Mouse (Mus musculus) heart, embryonic 13.5 days (tissue): Measurements from ENCODE around the gene Ccdc167. TPM values are rescaled to one million over a fixed set of nuclear protein-coding genes. Genes with fewer than 3 reads are reported as not detected.
"Not testable (repeated sequence)": the region's sequence is repeated elsewhere in the genome, so short reads cannot be mapped to it uniquely, and the experiment has no call there.

ENCODE experiments used
- ATAC-seq: fragments of 200-750 bp; cut with Nextera tagmentation; 2 replicates; pipeline ENCODE4 v1.8.0; 2017; ENCODE audit warnings: moderate TSS enrichment; ENCODE audit not compliant: insufficient number of reproducible peaks, low FRiP score, low TSS enrichment; ENCODE audit errors: extremely low read depth
- H3K27ac ChIP-seq: fragments of 300-500 bp; sonication (generic); replicated peaks from 2 replicates; pipeline ENCODE4 v1.5.1; 2015; ENCODE audit warnings: moderate library complexity, mild to moderate bottlenecking, inconsistent platforms
- H3K27me3 ChIP-seq: fragments of 300-500 bp; sonication (generic); replicated peaks from 2 replicates; pipeline ENCODE4 v1.6.1; 2015; ENCODE audit warnings: mild to moderate bottlenecking, inconsistent platforms
- H3K36me3 ChIP-seq: fragments of 300-500 bp; sonication (generic); 2 replicates; pipeline ENCODE4 v1.6.1; 2015; ENCODE audit warnings: mild to moderate bottlenecking, inconsistent platforms
- H3K4me1 ChIP-seq: fragments of 300-500 bp; sonication (generic); 2 replicates; pipeline ENCODE4 v1.6.1; 2015; ENCODE audit warnings: inconsistent platforms
- H3K4me2 ChIP-seq: fragments of 300-500 bp; sonication (generic); 2 replicates; pipeline ENCODE4 v1.6.1; 2015; ENCODE audit warnings: inconsistent platforms, mild to moderate bottlenecking, moderate library complexity
- H3K4me3 ChIP-seq: fragments of 300-500 bp; sonication (generic); 2 replicates; pipeline ENCODE4 v1.5.1; 2015; ENCODE audit warnings: moderate library complexity, mild to moderate bottlenecking, inconsistent platforms
- H3K9ac ChIP-seq: fragments of 300-500 bp; sonication (generic); 2 replicates; pipeline ENCODE4 v1.6.1; 2015; ENCODE audit warnings: inconsistent platforms, mild to moderate bottlenecking, moderate library complexity
- H3K9me3 ChIP-seq: fragments of 300-500 bp; sonication (generic); 2 replicates; pipeline ENCODE4 v1.6.1; 2016; ENCODE audit warnings: inconsistent platforms
- WGBS: fragments of 180-500 bp; shearing (Covaris S2); methylation state at CpG from one replicate; pipeline ENCODE4 v1.1.7; 2015; ENCODE audit warnings: mixed read lengths; 5-methylcytosine and 5-hydroxymethylcytosine counted together
- polyA plus RNA-seq: library from polyadenylated mRNA; unstranded; fragments of >200 nt; fragmentation: Nextera tagmentation; extraction: Ambion mirVana; gene quantifications from 2 replicates; pipeline ENCODE4 v1.2.1, GENCODE M21; 2015

Ccdc167 gene
- polyA plus RNA-seq, 1 experiment from 2014 or later = 14.4 TPM

DNA sequence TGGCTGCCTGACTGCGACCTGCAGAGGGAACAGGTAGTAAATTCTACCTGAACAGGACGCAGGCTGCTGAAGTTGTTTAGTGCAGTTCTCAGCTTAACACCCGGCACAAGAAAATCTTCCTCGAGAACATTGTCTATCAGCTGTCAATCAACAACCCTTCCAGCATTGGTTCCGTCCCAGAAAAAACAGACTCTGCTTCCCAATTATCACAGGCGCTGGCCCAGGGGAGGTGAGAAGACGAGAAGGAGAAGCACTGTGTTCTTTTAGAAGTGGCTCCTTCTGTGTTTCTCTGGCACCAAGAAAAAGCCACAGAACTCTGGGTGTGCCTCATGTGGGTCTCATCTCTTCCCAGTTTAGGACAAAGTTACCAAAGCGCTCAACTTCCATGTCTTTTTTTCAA is 1.8 kb upstream of the Ccdc167 start:
- Histone ChIP-seq H3K4me1 (peaks cover 13% of the 10 kb centered on the region), H3K4me3 (no peak overlapping the region), H3K9me3 (no peaks in the 10 kb centered on the region), H3K36me3 (no peaks in the 10 kb centered on the region), H3K4me2 (no peak overlapping the region), H3K9ac (no peak overlapping the region), H3K27me3 (peaks cover 10% of the 10 kb centered on the region; the same call in 1 of the 2 replicates), H3K27ac (no peak overlapping the region)
- WGBS = 67% methylated on average over 8 of the region's 8 CpGs
- no peak for ATAC-seq

DNA sequence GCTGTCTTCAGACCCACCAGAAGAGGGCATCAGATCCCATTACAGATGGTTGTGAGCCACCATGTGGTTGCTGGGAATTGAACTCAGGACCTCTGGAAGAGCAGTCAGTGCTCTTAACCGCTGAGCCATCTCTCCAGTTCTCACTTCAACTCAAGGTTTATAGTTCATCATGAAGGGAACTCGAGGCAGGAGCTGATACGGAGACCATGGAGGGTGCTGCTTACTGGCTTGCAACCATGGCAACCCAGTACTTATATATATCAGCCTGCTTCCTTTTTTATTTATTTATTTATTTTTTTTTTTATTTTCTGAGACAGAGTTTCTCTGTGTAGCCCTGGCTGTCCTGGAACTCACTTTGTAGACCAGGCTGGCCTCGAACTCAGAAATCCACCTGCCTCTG is 3.1 kb downstream of the Ccdc167 start:
- H3K4me3 ChIP-seq, H3K4me2 ChIP-seq, H3K9me3 ChIP-seq, H3K9ac ChIP-seq, H3K27ac ChIP-seq, H3K36me3 ChIP-seq, ATAC-seq, H3K27me3 ChIP-seq: not testable (repeated sequence)
- peaks cover 57% of the 10 kb centered on the region for H3K4me1 ChIP-seq
- 94% methylated on average over 4 of the region's 4 CpGs for WGBS

DNA sequence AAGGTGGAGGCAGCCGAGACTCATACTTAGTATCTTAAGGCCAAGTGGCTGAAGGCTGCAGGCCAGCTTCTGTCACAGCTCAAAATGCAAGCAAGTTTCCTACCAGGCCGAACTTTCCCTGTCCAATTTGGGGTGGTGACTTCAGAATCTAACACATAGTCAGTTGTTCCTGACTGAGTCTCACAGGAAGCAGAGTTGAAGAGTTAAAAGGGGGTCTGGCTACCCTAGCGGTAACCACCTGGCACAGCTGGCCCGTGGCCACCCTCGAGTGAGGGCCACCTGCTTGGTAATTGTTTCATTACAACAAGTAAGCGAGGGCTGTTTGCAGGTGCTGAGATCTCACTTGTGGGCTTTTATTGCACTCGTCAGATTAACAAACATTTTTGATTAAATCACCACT is 4.3 kb downstream of the Ccdc167 start:
- Histone ChIP-seq H3K9ac (0 out of 2 replicates have a peak overlapping the region, but pooled peaks have one; percentile 12), H3K4me1 (peaks cover 69% of the 10 kb centered on the region), H3K36me3 (no peaks in the 10 kb centered on the region), H3K9me3 (no peaks in the 10 kb centered on the region), H3K27ac (no peak overlapping the region), H3K4me3 (no peak overlapping the region), H3K27me3 (no peaks in the 10 kb centered on the region), H3K4me2 (no peak overlapping the region)
- 75% methylated on average over 7 of the region's 7 CpGs for WGBS
- no peak for ATAC-seq

DNA sequence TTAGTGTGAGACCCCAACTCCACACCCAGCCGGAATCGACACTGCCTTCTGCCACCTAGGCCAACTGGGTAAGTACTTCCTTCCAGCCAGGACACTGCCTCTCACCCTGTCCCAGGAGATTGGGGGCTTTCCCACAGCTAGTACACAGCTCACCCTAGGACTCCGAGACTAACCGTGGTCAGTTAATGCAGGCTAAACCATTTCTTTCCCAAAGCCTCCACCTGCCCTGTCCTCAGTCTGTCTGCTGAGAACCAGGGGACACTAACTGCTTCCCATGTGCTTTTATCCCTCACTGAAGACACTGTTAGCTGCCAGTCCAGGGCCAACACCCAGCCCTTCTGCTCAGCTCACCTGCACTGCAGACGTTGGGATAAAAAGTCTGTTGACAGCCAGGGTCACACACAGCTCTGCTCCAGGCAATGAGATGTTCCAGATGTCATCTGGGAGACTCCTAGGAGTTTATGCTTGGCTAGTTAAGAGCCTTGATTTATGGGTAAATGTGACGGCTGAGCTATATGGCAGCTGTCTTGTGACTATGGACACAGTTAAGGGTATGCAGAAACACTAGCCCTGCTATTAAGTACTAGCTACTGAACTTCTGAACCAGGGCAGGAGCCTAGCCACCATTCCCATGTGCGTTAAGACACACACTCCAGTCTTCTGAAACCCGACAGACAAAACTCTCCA is 5.0 kb downstream of the Ccdc167 start:
- Histone ChIP-seq H3K27ac (no peak overlapping the region), H3K9ac (peak overlapping the region; percentile 12; the same call in 1 of the 2 replicates), H3K4me3 (no peak overlapping the region), H3K36me3 (no peaks in the 10 kb centered on the region), H3K27me3 (no peaks in the 10 kb centered on the region), H3K9me3 (no peaks in the 10 kb centered on the region), H3K4me1 (peaks cover 66% of the 10 kb centered on the region), H3K4me2 (no peak overlapping the region)
- no peak for ATAC-seq
- WGBS = 62% methylated on average over 8 of the region's 8 CpGs

DNA sequence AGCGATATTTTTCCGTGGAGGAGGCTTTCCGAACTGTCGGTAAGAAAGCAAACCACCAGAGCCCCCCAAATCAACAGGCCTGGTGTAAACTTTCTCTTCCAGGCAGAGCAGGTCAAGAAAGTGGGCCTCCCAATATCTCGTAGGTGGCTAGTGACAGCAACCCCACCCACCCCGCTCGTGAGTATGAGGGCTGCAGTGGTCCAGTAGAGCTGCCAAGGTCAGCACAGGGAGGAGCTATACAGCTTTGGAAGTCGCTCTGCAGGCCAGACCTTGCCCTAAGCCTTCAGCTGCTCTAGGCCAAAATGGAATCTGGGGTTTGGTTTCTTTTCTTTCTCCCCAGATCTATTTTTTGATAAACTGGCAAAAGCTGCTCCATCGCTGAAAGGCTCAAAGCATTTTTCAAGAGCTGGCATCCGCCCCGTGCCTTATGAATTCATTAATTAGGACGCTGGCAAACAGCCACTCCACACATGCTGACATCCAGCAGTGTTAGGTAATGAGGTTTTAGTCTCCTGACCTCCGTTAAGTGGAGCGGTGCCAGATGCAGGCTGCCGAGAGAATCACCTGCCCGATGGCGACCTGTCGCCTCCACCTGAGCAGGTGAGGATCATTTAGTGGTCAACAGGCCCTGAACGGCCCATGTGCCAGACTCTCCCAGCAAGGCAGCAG is 5.6 kb downstream of the Ccdc167 start:
- Histone ChIP-seq H3K4me2 (no peak overlapping the region), H3K27ac (peak overlapping the region; percentile 25; the same call in 1 of the 2 replicates), H3K9me3 (no peaks in the 10 kb centered on the region), H3K4me3 (no peak overlapping the region), H3K9ac (peak overlapping the region; percentile 12; the same call in 1 of the 2 replicates), H3K36me3 (no peaks in the 10 kb centered on the region), H3K27me3 (no peaks in the 10 kb centered on the region), H3K4me1 (peaks cover 67% of the 10 kb centered on the region)
- WGBS = 56% methylated on average over 19 of the region's 19 CpGs
- no peak for ATAC-seq

DNA sequence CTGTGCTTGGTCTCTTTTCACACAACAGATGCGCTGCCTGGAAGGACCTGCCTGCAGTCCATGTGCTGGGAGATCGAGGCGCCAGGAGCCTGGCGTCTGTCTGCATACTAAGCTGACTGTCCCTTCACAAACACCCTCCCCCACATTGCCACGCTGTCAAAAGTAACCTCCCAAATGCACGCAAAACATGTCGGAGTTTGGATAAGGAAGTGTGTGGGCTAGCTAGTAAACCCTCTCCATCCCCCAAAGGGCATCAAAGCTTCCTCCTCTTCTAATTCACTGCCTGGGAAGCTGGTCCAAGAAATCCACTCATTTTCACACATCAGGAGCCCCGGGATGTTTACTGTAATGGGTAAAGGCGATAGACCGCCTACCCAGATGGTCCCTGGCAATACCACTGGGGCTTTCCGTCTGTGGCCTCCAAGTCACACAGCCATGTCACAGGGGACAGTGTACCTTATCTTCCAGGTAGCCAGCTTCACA is 6.2 kb downstream of the Ccdc167 start:
- no peak overlapping the region for H3K4me2 ChIP-seq
- 0 out of 2 replicates have a peak overlapping the region, but pooled peaks have one; percentile 12 for H3K9ac ChIP-seq
- peaks cover 67% of the 10 kb centered on the region for H3K4me1 ChIP-seq
- ATAC-seq = no peak
- 0 out of 2 replicates have a peak overlapping the region, but pooled peaks have one; percentile 25 for H3K27ac ChIP-seq
- no peak overlapping the region for H3K4me3 ChIP-seq
- 0 out of 2 replicates have a peak, but pooled peaks cover 4% of the 10 kb centered on the region for H3K36me3 ChIP-seq
- no peaks in the 10 kb centered on the region for H3K27me3 ChIP-seq
- 35% methylated on average over 11 of the region's 11 CpGs for WGBS
- no peaks in the 10 kb centered on the region for H3K9me3 ChIP-seq

DNA sequence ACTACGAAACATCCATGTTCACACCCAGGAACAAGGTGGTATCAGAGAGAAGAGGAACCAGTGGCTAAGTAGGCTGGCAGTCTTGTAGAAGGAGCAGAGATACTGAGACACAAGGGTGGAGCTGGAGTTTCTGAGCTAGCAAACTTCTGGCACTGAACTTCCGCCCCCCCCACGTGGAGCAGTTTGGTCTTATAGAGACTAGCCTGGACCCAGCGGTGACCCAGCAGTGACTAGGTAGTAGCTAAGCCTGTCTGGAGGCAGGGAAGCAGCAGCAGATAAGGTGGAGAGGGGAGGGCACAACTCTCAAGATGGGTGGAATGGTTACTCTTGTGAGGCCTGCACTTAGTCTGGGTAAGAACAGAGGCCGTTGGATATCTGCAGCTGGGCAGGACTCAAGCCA is 8.1 kb downstream of the Ccdc167 start:
- Histone ChIP-seq H3K36me3 (peaks cover 20% of the 10 kb centered on the region), H3K9ac (peak overlapping the region; percentile 41), H3K4me3 (no peak overlapping the region), H3K4me2 (no peak overlapping the region), H3K27me3 (no peaks in the 10 kb centered on the region), H3K4me1 (peaks cover 70% of the 10 kb centered on the region), H3K27ac (no peak overlapping the region), H3K9me3 (no peaks in the 10 kb centered on the region)
- WGBS = 57% methylated on average over 5 of the region's 5 CpGs
- 0 out of 2 replicates have a peak, but pooled peaks have one; percentile 1 for ATAC-seq

DNA sequence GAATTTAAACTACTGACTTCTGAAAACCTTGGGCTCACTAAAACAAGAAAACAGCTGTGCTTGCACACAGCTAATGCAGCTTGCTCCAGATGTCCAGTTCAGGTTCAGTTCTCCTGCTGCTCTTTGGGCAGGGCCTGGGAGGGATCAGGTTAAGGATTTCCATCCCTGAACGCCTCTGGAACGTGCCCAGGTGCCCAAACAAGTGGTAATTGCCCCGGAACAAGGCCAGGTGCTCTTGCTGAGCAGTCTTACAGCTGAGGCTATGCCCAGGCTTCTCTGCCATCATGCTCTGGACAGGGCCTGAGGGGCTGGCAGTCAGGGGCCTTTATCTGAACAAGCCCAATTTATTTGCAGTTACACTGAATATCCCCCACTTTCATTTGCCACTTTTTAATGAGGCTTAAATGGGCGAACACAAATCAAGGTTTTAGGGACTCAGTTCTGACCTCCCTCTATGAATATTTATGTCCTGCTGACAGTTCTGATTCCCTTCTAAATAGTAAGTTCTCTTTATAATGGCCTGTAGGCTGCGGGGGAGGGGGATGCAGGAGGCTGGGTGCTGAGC is 9.8 kb downstream of the Ccdc167 start:
- Histone ChIP-seq H3K9me3 (no peaks in the 10 kb centered on the region), H3K4me3 (no peak overlapping the region), H3K36me3 (peaks cover 37% of the 10 kb centered on the region), H3K4me2 (no peak overlapping the region), H3K9ac (0 out of 2 replicates have a peak overlapping the region, but pooled peaks have one; percentile 44), H3K27me3 (no peaks in the 10 kb centered on the region), H3K4me1 (peaks cover 63% of the 10 kb centered on the region), H3K27ac (no peak overlapping the region)
- WGBS = 74% methylated on average over 5 of the region's 5 CpGs
- no peak for ATAC-seq

DNA sequence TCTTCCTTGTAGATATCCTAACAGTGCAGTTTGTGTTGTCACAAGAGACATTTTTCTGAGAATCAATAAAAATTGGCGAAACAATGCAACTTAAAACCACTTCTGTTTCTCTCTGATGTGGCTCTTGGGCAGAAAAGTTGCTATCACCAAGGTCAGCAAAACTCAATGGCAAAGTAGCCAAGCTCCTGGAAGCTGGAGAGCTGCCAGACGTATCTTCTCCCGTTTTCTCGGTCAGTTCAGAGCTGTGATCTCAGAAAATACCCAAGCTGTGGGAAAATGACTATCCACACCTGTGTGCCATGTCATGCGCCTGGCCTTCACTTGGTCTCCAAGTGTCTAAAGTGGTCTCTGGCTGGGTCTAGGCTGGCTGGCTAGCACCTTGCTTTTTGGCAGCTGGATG is 11.0 kb downstream of the Ccdc167 start:
- 59% methylated on average over 5 of the region's 5 CpGs for WGBS
- Histone ChIP-seq H3K4me1 (peaks cover 51% of the 10 kb centered on the region), H3K4me3 (no peak overlapping the region), H3K27me3 (no peaks in the 10 kb centered on the region), H3K4me2 (no peak overlapping the region), H3K27ac (no peak overlapping the region), H3K9me3 (no peaks in the 10 kb centered on the region), H3K9ac (no peak overlapping the region), H3K36me3 (peaks cover 49% of the 10 kb centered on the region)
- ATAC-seq = no peak

DNA sequence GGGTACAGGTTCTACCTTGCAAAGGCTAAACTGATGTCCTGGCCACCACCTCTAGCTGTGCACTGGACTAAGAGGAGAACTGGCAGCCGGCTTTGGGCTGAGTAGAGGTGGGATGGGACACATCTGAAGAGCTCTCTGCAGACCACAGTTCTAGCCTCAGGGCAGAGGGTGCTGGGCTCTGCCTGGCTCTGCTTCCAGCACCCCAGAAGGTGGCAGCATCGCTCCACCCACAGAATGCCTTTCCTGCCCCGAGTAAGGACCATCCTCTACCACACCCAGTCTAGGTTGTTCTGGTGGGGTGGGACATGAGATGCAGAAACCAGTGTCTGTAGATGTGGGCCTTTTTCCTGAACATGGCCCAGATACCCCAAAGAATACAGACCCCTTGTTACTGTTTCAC is 12.1 kb downstream of the Ccdc167 start:
- WGBS = 29% methylated on average over 3 of the region's 3 CpGs
- Histone ChIP-seq H3K4me3 (no peak overlapping the region), H3K4me2 (no peak overlapping the region), H3K9me3 (no peaks in the 10 kb centered on the region), H3K27me3 (no peaks in the 10 kb centered on the region), H3K9ac (no peak overlapping the region), H3K4me1 (peaks cover 40% of the 10 kb centered on the region), H3K27ac (no peak overlapping the region), H3K36me3 (peaks cover 60% of the 10 kb centered on the region)
- no peak for ATAC-seq

DNA sequence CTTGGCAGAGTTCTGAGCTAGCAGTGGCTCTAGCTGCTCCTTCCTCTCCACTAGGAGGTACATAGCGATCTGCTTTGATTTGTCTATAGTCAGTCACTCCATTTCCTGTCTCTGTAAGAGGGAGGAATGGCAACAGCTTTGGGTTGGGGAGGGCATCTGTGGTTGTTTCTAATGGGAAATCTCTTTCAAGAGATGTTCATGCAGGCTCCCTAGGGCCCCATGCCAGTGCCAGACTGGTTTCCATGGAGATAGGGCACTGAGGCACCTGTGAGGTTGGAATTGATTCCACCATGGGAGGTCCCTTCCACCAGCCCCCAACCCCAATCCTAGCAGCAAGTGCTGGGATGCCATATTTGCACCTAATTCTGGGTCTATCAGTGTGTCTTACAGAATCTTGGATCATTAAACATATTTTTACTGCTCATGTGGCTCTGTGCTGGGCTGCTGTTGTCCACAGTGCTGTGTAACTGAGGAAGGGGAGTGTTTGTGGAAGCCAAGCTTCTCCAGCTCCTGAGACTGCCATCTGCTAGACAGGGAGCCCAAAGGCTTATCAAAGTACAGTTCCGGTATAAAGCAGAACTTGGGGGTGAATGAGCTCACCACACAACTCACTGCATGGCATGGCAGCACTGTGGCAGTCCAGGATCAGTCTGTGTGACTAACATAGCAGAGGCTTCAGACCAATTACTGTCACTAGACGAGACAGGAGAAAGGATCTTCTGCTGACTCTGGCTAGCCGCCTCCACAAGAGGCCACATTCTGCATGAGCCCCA is 13.7 kb downstream of the Ccdc167 start:
- Histone ChIP-seq H3K36me3 (peaks cover 76% of the 10 kb centered on the region), H3K4me3 (no peak overlapping the region), H3K9me3 (no peaks in the 10 kb centered on the region), H3K27me3 (no peaks in the 10 kb centered on the region), H3K27ac (no peak overlapping the region), H3K4me2 (no peak overlapping the region), H3K4me1 (peaks cover 23% of the 10 kb centered on the region), H3K9ac (no peak overlapping the region)
- 74% methylated on average over 4 of the region's 4 CpGs for WGBS
- no peak for ATAC-seq
